Mouse (Mus musculus) limb, embryonic 12.5 days (tissue): ENCODE data around the gene N4bp3. TPM values are rescaled to one million over a fixed set of nuclear protein-coding genes. Genes with fewer than 3 reads are reported as not detected.
"Not testable (repeated sequence)": the region's sequence is repeated elsewhere in the genome, so short reads cannot be mapped to it uniquely, and the experiment has no call there.

Source experiments
- ATAC-seq: fragments of 200-750 bp; cut with Nextera tagmentation; 2 replicates; pipeline ENCODE4 v1.8.0; 2017; ENCODE audit warnings: low read depth, moderate TSS enrichment; ENCODE audit not compliant: insufficient number of reproducible peaks, insufficient read depth, low FRiP score, low TSS enrichment
- H3K27ac ChIP-seq: fragments of 300-500 bp; sonication (generic); 2 replicates; pipeline ENCODE4 v1.5.1; 2016; ENCODE audit warnings: mild to moderate bottlenecking, moderate library complexity
- H3K27me3 ChIP-seq: fragments of 300-500 bp; sonication (generic); 2 replicates; pipeline ENCODE4 v1.6.1; 2016; ENCODE audit warnings: mild to moderate bottlenecking, moderate library complexity
- H3K36me3 ChIP-seq: fragments of 300-500 bp; sonication (generic); 2 replicates; pipeline ENCODE4 v1.6.1; 2016; ENCODE audit warnings: mild to moderate bottlenecking, moderate library complexity
- H3K4me1 ChIP-seq: fragments of 300-500 bp; sonication (generic); replicated peaks from 2 replicates; pipeline ENCODE4 v1.6.1; 2016
- H3K4me2 ChIP-seq: fragments of 300-500 bp; sonication (generic); 2 replicates; pipeline ENCODE4 v1.6.1; 2016; ENCODE audit warnings: mild to moderate bottlenecking, moderate library complexity
- H3K4me3 ChIP-seq: fragments of 300-500 bp; sonication (generic); replicated peaks from 2 replicates; pipeline ENCODE4 v1.5.1; 2016; ENCODE audit warnings: mild to moderate bottlenecking
- H3K9ac ChIP-seq: fragments of 300-500 bp; sonication (generic); replicated peaks from 2 replicates; pipeline ENCODE4 v1.6.1; 2016; ENCODE audit warnings: mild to moderate bottlenecking, moderate library complexity
- H3K9me3 ChIP-seq: fragments of 300-500 bp; sonication (generic); 2 replicates; pipeline ENCODE4 v1.6.1; 2016; ENCODE audit warnings: mild to moderate bottlenecking, moderate library complexity
- WGBS: fragments of 180-500 bp; shearing (Covaris S2); methylation state at CpG from one replicate; pipeline ENCODE4 v1.1.7; 2016; 5-methylcytosine and 5-hydroxymethylcytosine counted together
- polyA plus RNA-seq: library from polyadenylated mRNA; unstranded; fragments of >200 nt; fragmentation: Nextera tagmentation; extraction: Ambion mirVana; gene quantifications from 2 replicates; pipeline ENCODE4 v1.2.1, GENCODE M21; 2016

The N4bp3 gene
- polyA plus RNA-seq, 1 experiment from 2014 or later, result 28.0 TPM

- Histone ChIP-seq H3K27ac (peak overlapping the region; percentile 29; the same call in 1 of the 2 replicates), H3K9ac (no peak overlapping the region)
- 77% methylated on average over 9 of the region's 9 CpGs for WGBS
Measured at GRCm38 (mm10) chr11:51643202-51643601, 7.4 kb downstream of the N4bp3 start.

DNA sequence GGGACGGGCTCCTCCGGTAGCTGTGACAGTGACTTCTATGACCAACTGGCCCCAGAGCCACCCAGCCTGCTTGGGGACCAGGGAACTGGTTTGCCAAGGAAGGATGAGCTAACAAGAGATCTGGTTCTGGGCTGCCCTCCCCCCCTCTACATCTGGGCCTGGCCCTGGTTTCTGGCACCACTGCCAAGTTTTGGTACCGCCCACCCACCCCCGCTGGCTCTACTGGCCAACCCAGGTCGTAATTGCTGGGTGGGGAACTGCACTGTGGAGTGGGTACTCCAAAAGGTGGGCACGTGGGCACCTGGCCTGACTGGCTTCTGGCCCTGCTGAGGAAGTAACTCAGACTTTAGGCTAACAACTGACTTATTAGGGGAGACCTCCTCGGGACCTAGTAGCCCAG is 9.9 kb downstream of the N4bp3 start:
- Histone ChIP-seq H3K36me3 (peaks cover 36% of the 10 kb centered on the region), H3K4me3 (no peak overlapping the region), H3K9ac (no peak overlapping the region), H3K9me3 (no peaks in the 10 kb centered on the region), H3K27ac (no peak overlapping the region), H3K4me2 (no peak overlapping the region), H3K27me3 (0 out of 2 replicates have a peak, but pooled peaks cover 6% of the 10 kb centered on the region), H3K4me1 (peaks cover 29% of the 10 kb centered on the region)
- 78% methylated on average over 7 of the region's 7 CpGs for WGBS
- ATAC-seq, result no peak

More at GRCm38 (mm10) chr11:51643202-51643601, 7.4 kb downstream of the N4bp3 start:
- Histone ChIP-seq H3K4me2 (0 out of 2 replicates have a peak overlapping the region, but pooled peaks have one; percentile 24), H3K27me3 (0 out of 2 replicates have a peak, but pooled peaks cover 6% of the 10 kb centered on the region), H3K36me3 (peaks cover 37% of the 10 kb centered on the region), H3K4me3 (no peak overlapping the region), H3K9me3 (no peaks in the 10 kb centered on the region), H3K4me1 (peaks cover 30% of the 10 kb centered on the region)
- no peak for ATAC-seq

- Histone ChIP-seq H3K27me3 (0 out of 2 replicates have a peak, but pooled peaks cover 3% of the 10 kb centered on the region), H3K4me3 (no peak overlapping the region; the same call in 1 of the 2 replicates), H3K27ac (peak overlapping the region; percentile 86), H3K36me3 (peaks cover 13% of the 10 kb centered on the region), H3K9ac (no peak overlapping the region), H3K9me3 (no peaks in the 10 kb centered on the region), H3K4me2 (peak overlapping the region; percentile 52), H3K4me1 (peaks cover 28% of the 10 kb centered on the region)
- ATAC-seq, result no peak
- 70% methylated on average over 5 of the region's 5 CpGs for WGBS
Measured at GRCm38 (mm10) chr11:51638497-51638896, 12.1 kb downstream of the N4bp3 start.

GRCm38 (mm10) chr11:51637971-51638414 is 12.6 kb downstream of the N4bp3 start:
- H3K4me3 ChIP-seq, result peak overlapping the region; percentile 26
- H3K9ac ChIP-seq, result 0 out of 2 replicates have a peak overlapping the region, but pooled peaks have one; percentile 32
- H3K9me3 ChIP-seq, result no peaks in the 10 kb centered on the region
- whole genome bisulfite sequencing, result 2% methylated on average over 17 of the region's 17 CpGs
- no peak; the same call in 1 of the 2 replicates for ATAC-seq
- peaks cover 25% of the 10 kb centered on the region for H3K4me1 ChIP-seq
- peak overlapping the region; percentile 52 for H3K4me2 ChIP-seq
- H3K27me3 ChIP-seq, result no peaks in the 10 kb centered on the region
- peak overlapping the region; percentile 86 for H3K27ac ChIP-seq
- peaks cover 8% of the 10 kb centered on the region for H3K36me3 ChIP-seq

GRCm38 (mm10) chr11:51636323-51636684 is 14.3 kb downstream of the N4bp3 start:
- Histone ChIP-seq H3K4me3 (peak overlapping the region; percentile 80), H3K9me3 (no peaks in the 10 kb centered on the region), H3K27me3 (no peaks in the 10 kb centered on the region), H3K27ac (peak overlapping the region; percentile 57), H3K9ac (peak overlapping the region; percentile 69), H3K4me1 (peaks cover 25% of the 10 kb centered on the region), H3K36me3 (no peaks in the 10 kb centered on the region), H3K4me2 (peak overlapping the region; percentile 78)
- 1% methylated on average over 6 of the region's 6 CpGs for WGBS
- ATAC-seq, result no peak

DNA sequence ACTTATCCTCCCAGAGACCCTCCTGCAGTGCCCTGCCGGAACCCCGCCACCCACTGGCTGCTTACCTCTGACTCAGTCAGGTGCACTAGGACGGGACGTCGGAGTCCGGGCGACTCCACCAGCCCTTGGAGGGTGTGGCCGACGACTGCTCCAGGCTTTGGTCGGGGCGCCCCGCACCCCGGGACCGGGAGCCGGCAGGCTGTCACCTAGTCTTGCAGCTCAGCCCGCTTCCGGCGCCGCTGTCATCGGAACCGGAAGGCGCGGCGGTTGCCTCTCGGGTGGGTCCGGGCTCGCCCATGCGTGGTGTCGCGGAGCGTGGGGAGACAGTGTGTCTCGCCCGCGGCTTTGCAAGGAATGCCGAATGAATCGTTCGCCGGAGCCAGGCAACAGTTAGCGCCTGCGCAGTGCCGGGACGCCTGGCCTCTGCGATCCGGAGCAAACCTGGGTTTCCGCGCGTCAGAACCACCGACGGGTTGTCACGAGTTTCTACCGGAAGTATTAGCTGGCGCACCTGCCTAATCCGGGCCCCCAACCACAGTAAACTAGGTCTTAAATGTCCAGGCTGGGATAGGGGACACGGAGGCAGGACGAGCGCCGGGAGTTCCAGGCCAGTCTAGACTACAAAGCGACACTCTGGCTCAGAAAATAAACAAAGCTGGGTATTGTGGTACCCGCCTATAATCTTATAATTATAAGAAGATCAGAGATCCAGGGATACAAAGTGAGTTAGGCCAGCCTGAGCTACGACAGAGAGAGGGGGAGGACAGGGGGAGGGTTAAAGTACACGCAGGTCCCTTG is 14.9 kb downstream of the N4bp3 start, which contains the start of gene Rmnd5b:
TSS of gene Rmnd5b (minus strand) at position 372 of the 798 bp plus-strand sequence.
- peaks cover 25% of the 10 kb centered on the region for H3K4me1 ChIP-seq
- H3K9ac ChIP-seq, result peak within 1 kb of the TSS; percentile 69
- WGBS, result under 1% methylated on average over 61 of the region's 61 CpGs
- peak within 1 kb of the TSS; percentile 80 for H3K4me3 ChIP-seq
- peak within 1 kb of the TSS; percentile 57 for H3K27ac ChIP-seq
- H3K36me3 ChIP-seq, result no peaks in the 10 kb centered on the region
- H3K9me3 ChIP-seq, result no peaks in the 10 kb centered on the region
- H3K27me3 ChIP-seq, result no peaks in the 10 kb centered on the region
- ATAC-seq, result peak; percentile 67
- H3K4me2 ChIP-seq, result peak within 1 kb of the TSS; percentile 78

DNA sequence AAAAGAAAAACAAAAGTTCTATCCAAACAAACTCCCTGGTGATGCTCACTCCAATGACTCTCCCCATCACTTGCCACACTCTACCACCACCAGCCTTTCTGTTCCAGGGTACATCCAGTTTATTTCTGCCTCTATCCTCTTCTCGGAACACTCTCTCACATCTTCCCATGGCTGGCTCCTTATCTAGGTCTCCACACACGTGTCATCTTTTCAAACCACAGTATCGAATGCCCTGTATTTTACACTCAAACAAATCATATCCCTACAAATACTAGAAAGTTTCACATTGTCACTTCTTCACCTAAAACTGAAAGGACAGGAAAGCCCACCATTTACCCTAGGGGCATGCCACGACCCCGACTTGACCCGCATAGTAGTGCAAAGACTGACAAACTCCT is 15.5 kb downstream of the N4bp3 start:
- Histone ChIP-seq H3K9ac (peak overlapping the region; percentile 69), H3K36me3 (no peaks in the 10 kb centered on the region), H3K27me3 (no peaks in the 10 kb centered on the region), H3K9me3 (no peaks in the 10 kb centered on the region), H3K4me2 (peak overlapping the region; percentile 78), H3K4me1 (peaks cover 25% of the 10 kb centered on the region), H3K27ac (peak overlapping the region; percentile 57), H3K4me3 (peak overlapping the region; percentile 80)
- WGBS, result 29% methylated on average over 6 of the region's 6 CpGs
- no peak for ATAC-seq

DNA sequence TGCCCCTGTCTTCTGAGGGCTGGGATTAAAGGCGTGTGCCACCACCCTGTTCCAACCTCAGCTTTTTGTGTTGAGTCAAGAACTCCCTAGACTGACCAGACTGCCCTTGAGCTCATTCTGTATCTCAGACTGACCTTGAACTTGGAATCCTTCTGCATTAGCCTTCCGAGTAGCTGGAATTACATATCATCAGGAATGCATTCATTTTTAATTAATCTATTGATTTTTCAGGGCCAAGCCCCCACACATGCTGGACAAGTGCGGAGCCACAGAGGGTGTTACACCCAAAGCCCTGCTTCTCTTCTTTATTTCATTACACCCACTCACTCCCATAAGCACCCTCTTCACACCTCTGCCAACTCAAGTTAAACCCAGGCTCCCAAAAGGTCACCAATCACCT is 16.9 kb downstream of the N4bp3 start:
- Histone ChIP-seq H3K9ac (no peak overlapping the region), H3K9me3 (no peaks in the 10 kb centered on the region), H3K27ac (no peak overlapping the region), H3K4me3 (no peak overlapping the region), H3K4me1 (peaks cover 25% of the 10 kb centered on the region), H3K4me2 (no peak overlapping the region), H3K36me3 (peaks cover 4% of the 10 kb centered on the region; the same call in 1 of the 2 replicates), H3K27me3 (no peaks in the 10 kb centered on the region)
- ATAC-seq, result no peak
- WGBS, result 92% methylated on average over 3 of the region's 3 CpGs

- not testable (repeated sequence) for H3K27ac ChIP-seq
Measured at GRCm38 (mm10) chr11:51633200-51633599, 17.4 kb downstream of the N4bp3 start.

DNA sequence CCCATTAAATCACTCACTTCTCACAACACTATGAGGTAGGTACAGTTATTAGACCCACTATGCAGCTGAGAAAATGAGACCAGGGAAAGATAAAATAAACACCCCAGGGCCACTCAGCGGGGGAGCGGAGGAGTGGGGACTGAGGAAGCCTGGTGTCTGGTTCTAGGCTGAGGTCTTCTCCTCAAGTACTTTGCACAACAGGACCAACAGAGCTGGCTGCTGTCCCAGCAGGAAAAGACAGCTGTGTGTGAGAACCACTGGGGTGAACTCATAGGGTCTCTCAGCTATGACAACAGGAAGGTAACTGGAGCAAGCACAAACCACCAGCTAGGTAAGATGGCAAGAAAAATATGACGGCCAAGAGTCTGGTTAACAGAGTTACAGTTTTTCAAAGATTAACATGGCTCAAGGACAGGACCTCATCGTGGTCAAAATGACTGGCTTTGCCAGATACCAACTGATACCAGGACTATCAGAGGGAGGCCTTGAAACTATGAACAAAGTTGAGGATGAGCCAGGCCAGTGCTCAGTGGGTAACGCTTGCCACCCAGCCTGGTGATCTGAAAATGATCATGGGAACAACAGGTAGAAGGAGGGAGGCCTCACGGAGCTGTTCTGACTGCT is 18.4 kb downstream of the N4bp3 start:
- 88% methylated on average over 6 of the region's 6 CpGs for WGBS
- Histone ChIP-seq H3K4me2 (no peak overlapping the region), H3K27me3 (no peaks in the 10 kb centered on the region), H3K4me1 (peaks cover 15% of the 10 kb centered on the region), H3K36me3 (peaks cover 19% of the 10 kb centered on the region), H3K9me3 (no peaks in the 10 kb centered on the region), H3K9ac (no peak overlapping the region), H3K4me3 (no peak overlapping the region), H3K27ac (no peak overlapping the region)
- ATAC-seq, result no peak

More at GRCm38 (mm10) chr11:51633200-51633599, 17.4 kb downstream of the N4bp3 start:
- not testable (repeated sequence) for H3K27me3 ChIP-seq, H3K4me3 ChIP-seq, H3K36me3 ChIP-seq, ATAC-seq, H3K4me2 ChIP-seq, H3K9me3 ChIP-seq, H3K9ac ChIP-seq
- 93% methylated on average over 7 of the region's 7 CpGs for WGBS
- H3K4me1 ChIP-seq, result peaks cover 24% of the 10 kb centered on the region

DNA sequence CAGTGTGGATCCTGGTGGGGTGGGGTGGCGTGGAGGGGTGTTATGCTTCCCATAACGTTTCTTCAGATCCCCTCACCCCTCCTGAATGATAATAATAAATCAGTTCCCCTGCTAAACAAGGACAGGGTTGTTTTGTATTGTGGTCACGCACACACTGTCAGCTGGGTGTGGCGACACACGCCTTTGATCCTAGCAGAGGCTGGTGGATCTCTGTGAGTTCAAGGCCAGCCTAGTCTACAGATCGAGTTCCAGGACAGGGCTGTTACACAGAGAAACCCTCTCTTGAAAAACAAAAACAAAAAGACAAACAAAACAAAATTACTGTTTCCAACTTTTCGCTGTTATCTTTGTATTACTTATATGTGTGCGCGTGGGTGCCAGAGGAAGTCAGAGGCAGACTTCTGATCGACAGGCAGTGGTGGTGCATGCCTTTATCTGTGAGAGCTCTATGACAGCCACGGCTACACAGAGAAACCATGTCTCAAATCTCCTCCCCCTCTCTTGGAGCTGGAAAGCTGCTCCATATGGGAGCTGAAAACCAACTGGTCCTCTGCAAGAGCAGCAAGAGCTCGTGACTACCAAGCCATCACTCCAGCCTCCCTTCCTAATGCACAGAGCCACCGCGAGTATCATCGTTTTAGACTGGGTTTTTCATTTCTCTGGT is 20.9 kb downstream of the N4bp3 start:
- Histone ChIP-seq H3K4me2 (no peak overlapping the region), H3K9me3 (no peaks in the 10 kb centered on the region), H3K36me3 (peaks cover 43% of the 10 kb centered on the region), H3K27ac (no peak overlapping the region), H3K9ac (no peak overlapping the region), H3K4me3 (no peak overlapping the region), H3K4me1 (peaks cover 3% of the 10 kb centered on the region; the same call in 1 of the 2 replicates), H3K27me3 (no peaks in the 10 kb centered on the region)
- WGBS, result 88% methylated on average over 15 of the region's 15 CpGs
- no peak for ATAC-seq
